Mouse (Mus musculus) lung, adult 2 months (tissue): Measurements from ENCODE around the gene Atoh8.

Experiments
- CTCF ChIP-seq: fragments of 200-500 bp; IDR thresholded peaks from 2 replicates; pipeline ENCODE4 v1.5.1; 2011; ENCODE audit warnings: mild to moderate bottlenecking, low read length, control low read depth; ENCODE audit not compliant: insufficient read depth
- POLR2A ChIP-seq: fragments of 200-500 bp; IDR thresholded peaks from 2 replicates; pipeline ENCODE4 v1.6.1; 2011; ENCODE audit warnings: low read depth, mild to moderate bottlenecking, control low read depth, low read length, borderline replicate concordance; ENCODE audit errors: extremely low read depth

DNA sequence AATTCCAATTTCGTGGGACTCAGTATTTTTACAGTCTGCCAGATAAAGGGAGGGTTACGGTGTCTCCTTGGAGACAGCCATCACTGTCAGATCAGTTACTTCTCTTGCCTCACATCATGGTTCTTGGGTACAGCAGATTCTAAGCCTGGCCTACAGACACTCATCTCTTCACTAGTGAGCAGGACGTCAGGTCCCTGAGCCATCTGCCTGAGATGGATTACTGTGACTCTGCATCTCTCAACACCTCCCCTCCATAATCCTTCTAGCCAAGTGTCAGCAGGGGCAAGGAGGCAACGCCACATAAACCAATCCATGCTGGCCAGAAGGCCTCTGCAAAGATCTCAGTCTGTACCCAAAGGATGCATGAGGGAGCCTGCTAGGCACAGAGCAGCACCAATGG, 24.0 kb downstream of the Atoh8 start:
- TF ChIP-seq POLR2A (no peak), CTCF (no peak)
